Mouse (Mus musculus) T-helper 1 cell (primary cell): Measurements from ENCODE around the gene Exd1.
"Not testable (repeated sequence)": the region's sequence is repeated elsewhere in the genome, so short reads cannot be mapped to it uniquely, and the experiment has no call there.

Experiments used
- in situ Hi-C: fragments of 300-600 bp; cut with MboI, MseI; formaldehyde crosslinking; loops from one replicate; pipeline ENCODE4 v1.15.1; 2025; ENCODE audit warnings: high pct_unique_total_duplicates

The Exd1 gene

GRCm38 (mm10) chr2:119542106-119542505, 5.3 kb downstream of the Exd1 start:
- in situ Hi-C loops = loop anchor here (10.0 kb wide), 1 partner anchor 1147 kb away; no protein-coding TSS in a partner anchor

DNA sequence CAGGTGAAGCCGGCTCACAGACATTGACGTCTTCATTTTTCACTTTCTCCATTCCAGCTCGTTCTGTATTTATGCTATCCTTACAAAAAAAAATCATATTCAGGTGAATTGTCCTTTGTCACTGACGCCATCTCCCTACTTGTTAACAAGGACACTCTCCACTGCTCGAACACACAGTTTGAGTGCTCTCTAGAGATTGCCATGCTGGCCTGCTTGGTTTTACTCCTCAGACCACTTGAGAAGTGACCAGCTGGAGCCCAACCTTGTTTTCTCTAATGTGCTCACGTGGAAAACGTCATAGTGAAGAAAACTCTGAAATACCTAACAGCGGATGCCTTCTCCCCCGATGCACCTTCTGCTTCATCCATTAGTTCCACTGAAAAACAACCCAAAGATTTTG, 8.6 kb downstream of the Exd1 start:
- in situ Hi-C loops = no loop called here

GRCm38 (mm10) chr2:119525422-119525821, 22.0 kb downstream of the Exd1 start:
- in situ Hi-C loops = no loop called here

GRCm38 (mm10) chr2:119523836-119524235, 23.6 kb downstream of the Exd1 start:
- in situ Hi-C loops = no loop called here

- in situ Hi-C loops = no loop called here
These were observed 26.9 kb downstream of the Exd1 start for GRCm38 (mm10) chr2:119520550-119520949.

GRCm38 (mm10) chr2:119516811-119517210, 30.6 kb downstream of the Exd1 start:
- in situ Hi-C loops = no loop called here

- in situ Hi-C loops = no loop called here
These were observed 33.4 kb downstream of the Exd1 start for GRCm38 (mm10) chr2:119514026-119514522.

- in situ Hi-C loops = no loop called here
These were observed 35.1 kb downstream of the Exd1 start for GRCm38 (mm10) chr2:119512292-119512691.

- in situ Hi-C loops = no loop called here
These were observed 36.6 kb downstream of the Exd1 start for GRCm38 (mm10) chr2:119510856-119511255.

DNA sequence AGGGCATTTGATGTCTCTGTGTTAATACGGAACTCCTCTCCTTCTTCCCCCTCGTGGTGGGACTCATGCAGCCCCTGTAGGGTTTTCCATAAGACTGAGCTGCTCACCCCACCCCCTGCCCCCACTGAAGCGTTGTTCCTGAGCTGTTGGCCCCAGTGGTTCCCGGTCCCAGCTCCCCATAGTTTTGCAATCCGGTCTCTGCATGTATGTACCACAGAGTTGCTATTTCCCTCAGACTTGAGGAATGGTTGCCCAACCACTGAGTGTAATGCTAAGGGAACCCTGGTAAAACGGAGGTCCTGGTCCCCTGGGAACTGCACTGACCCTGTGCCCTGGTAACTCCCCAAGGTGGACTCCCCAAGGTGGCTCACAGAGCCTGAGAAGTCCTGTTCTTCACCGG, 38.9 kb downstream of the Exd1 start:
- in situ Hi-C loops = not testable (repeated sequence)

GRCm38 (mm10) chr2:119507108-119507507, 40.3 kb downstream of the Exd1 start:
- in situ Hi-C loops = no loop called here

- in situ Hi-C loops = no loop called here
These were observed 46.3 kb downstream of the Exd1 start for GRCm38 (mm10) chr2:119500965-119501652.

DNA sequence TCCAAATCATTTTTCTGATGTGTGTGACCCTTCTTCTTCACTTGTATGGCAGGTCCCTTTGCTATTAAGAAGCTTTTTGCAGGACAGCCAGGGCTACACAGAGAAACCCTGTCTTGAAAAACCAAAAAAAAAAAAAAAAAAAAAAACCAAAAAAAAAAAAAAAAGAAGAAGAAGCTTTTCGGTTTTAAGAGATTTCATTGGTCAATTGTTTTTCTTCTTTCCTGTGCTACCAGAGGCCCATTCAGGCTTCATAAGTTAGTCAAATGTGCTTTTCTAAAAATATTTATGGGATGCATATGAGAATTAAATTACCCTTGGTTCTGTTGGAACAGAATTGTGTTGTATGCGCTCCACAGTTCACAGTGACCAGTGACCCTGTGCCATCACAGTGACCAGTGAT, 48.6 kb downstream of the Exd1 start:
- in situ Hi-C loops = no loop called here

- in situ Hi-C loops = no loop called here
These were observed 51.3 kb downstream of the Exd1 start for GRCm38 (mm10) chr2:119496082-119496481.

DNA sequence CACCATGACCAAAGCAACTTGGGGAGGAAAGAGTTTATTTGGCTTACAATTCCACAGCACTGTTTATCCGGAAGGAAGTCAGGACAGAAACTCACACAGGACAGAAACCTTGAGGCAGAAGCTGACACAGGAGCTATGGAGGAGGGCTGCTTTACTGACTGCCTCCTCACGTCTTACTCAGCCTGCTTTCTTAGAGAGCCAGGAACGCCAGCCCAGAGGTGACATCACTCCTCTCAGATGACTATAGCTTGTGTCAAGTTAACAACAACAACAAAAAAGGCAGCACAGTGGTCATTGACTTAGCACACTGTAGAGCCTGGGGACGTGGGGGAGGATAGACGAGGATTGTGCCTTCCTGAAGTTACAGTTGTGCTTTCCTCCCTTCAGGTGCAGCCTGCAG, 55.5 kb downstream of the Exd1 start:
- in situ Hi-C loops = no loop called here

GRCm38 (mm10) chr2:119486488-119486887, 60.9 kb downstream of the Exd1 start:
- in situ Hi-C loops = no loop called here

GRCm38 (mm10) chr2:119482307-119482706, 65.1 kb downstream of the Exd1 start:
- in situ Hi-C loops = no loop called here

GRCm38 (mm10) chr2:119478397-119478749, 69.1 kb downstream of the Exd1 start:
- in situ Hi-C loops = no loop called here

GRCm38 (mm10) chr2:119477571-119478396, 69.6 kb downstream of the Exd1 start, which contains the start of gene Ino80:
Gene Ino80 (minus strand): TSS chr2:119477687.
- in situ Hi-C loops = no loop called here

DNA sequence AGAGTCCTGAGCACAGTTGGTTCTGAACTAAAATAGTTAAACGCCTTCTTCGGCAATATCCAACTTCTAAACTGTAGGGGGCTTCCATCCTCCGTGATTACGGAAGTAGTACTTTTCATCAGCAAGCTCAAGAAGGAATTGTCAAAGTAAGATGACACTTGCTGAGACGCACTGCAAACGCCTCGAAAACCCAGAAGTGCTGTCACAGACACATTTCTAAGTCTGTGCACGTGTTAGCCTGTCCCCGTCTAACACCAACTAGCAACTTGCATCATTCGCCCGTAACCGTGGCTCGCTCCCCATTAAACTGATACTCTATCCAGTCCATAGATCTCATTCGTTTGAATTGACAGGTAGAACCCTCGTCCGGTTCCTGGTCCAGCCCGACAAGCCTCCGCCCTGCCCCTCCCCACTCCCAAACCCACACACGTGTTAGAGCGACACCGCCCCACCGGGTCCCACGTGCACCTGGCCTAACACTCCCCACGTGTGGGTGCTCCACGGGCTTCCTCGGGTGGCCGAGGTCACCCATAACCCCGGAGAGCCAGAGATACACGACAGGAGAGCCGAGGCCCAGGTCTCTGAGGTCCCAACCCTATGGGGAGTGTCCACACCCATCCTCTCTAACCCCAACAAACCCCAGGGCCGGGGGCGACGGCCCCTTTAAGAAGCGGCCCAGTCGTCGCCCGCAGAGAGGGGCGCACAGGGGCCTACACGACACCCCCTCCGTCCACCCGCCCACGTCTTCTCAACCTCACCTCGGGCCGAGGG, 70.6 kb downstream of the Exd1 start:
- in situ Hi-C loops = no loop called here

- in situ Hi-C loops = no loop called here
These were observed 71.3 kb downstream of the Exd1 start for GRCm38 (mm10) chr2:119476166-119476565.
